Mouse (Mus musculus) hindbrain, embryonic 11.5 days (tissue): Measurements from ENCODE around the gene Pdcd6ip. TPM values are rescaled to one million over a fixed set of nuclear protein-coding genes. Genes with fewer than 3 reads are reported as not detected.

Experiments used
- ATAC-seq: fragments of 200-750 bp; cut with Nextera tagmentation; 2 replicates; pipeline ENCODE4 v1.8.0; 2017; ENCODE audit warnings: mild to moderate bottlenecking, moderate TSS enrichment, moderate library complexity; ENCODE audit not compliant: low FRiP score
- DNase-seq: peaks from one replicate; pipeline ENCODE4 v3.0.0-alpha.2; 2015; ENCODE audit warnings: low spot score
- H3K27ac ChIP-seq: fragments of 300-500 bp; sonication (generic); 2 replicates; pipeline ENCODE4 v1.5.1; 2014; ENCODE audit warnings: mild to moderate bottlenecking, low read depth, low read length
- H3K27me3 ChIP-seq: fragments of 300-500 bp; sonication (generic); 2 replicates; pipeline ENCODE4 v1.6.1; 2014; ENCODE audit warnings: mild to moderate bottlenecking, low read length, moderate library complexity, mixed read lengths; ENCODE audit not compliant: control insufficient read depth, insufficient read depth
- H3K36me3 ChIP-seq: fragments of 300-500 bp; sonication (generic); 2 replicates; pipeline ENCODE4 v1.6.1; 2014; ENCODE audit warnings: mild to moderate bottlenecking, low read length, moderate library complexity, mixed read lengths; ENCODE audit not compliant: control insufficient read depth, insufficient read depth
- H3K4me1 ChIP-seq: fragments of 300-500 bp; sonication (generic); replicated peaks from 2 replicates; pipeline ENCODE4 v1.6.1; 2014; ENCODE audit warnings: low read length, mixed read lengths; ENCODE audit not compliant: control insufficient read depth, insufficient read depth
- H3K4me2 ChIP-seq: fragments of 300-500 bp; sonication (generic); replicated peaks from 2 replicates; pipeline ENCODE4 v1.6.1; 2014; ENCODE audit warnings: mild to moderate bottlenecking, low read depth, low read length
- H3K4me3 ChIP-seq: fragments of 300-500 bp; sonication (generic); 2 replicates; pipeline ENCODE4 v1.5.1; 2014; ENCODE audit warnings: low read depth, low read length
- H3K9ac ChIP-seq: fragments of 300-500 bp; sonication (generic); 2 replicates; pipeline ENCODE4 v1.6.1; 2014; ENCODE audit warnings: low read depth, low read length
- H3K9me3 ChIP-seq: fragments of 300-500 bp; sonication (generic); 2 replicates; pipeline ENCODE4 v1.6.1; 2016; ENCODE audit warnings: low read length; ENCODE audit not compliant: control insufficient read depth
- WGBS: fragments of 180-500 bp; shearing (Covaris S2); extraction: QIAGEN DNeasy Blood & Tissue Kit; methylation state at CpG from one replicate; pipeline ENCODE4 v1.1.7; 2014; 5-methylcytosine and 5-hydroxymethylcytosine counted together
- polyA plus RNA-seq: library from polyadenylated mRNA; unstranded; fragments of >200 nt; fragmentation: Nextera tagmentation; extraction: Ambion mirVana; gene quantifications from 2 replicates; pipeline ENCODE4 v1.2.1, GENCODE M21; 2014

Gene Pdcd6ip
- polyA plus RNA-seq, 1 experiment from 2014 or later: 48.7 TPM

DNA sequence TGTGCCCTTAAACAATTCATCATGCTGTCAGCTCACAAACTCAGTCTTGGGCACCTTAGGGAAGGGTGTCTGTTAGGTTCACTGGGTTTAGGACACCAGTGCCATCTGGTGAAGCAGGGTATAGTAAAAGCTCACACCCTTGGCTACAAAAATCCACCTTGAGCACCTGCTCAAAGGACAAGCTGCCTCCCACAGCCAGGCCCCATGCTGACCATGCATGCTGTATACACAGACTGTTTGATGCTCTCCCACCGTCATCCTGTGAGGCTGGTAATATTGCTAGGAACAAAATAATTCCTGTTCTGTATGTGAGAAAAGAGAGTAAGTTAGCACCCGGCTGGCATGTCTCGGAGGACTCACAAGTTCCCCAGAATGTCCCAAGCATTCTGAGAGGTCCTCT is 64.0 kb downstream of the Pdcd6ip start:
- H3K9ac ChIP-seq: no peak overlapping the region
- H3K4me1 ChIP-seq: no peaks in the 10 kb centered on the region
- no peaks in the 10 kb centered on the region for H3K36me3 ChIP-seq
- no peak for DNase-seq
- H3K27me3 ChIP-seq: no peaks in the 10 kb centered on the region
- 0 out of 2 replicates have a peak, but pooled peaks have one; percentile 39 for ATAC-seq
- no peaks in the 10 kb centered on the region for H3K9me3 ChIP-seq
- no peak overlapping the region for H3K4me3 ChIP-seq
- no peak overlapping the region for H3K4me2 ChIP-seq
- no peak overlapping the region for H3K27ac ChIP-seq
- 84% methylated on average over 3 of the region's 3 CpGs for WGBS

GRCm38 (mm10) chr9:113643669-113644068 is 64.4 kb downstream of the Pdcd6ip start:
- Histone ChIP-seq H3K27me3 (no peaks in the 10 kb centered on the region), H3K4me1 (no peaks in the 10 kb centered on the region), H3K9me3 (no peaks in the 10 kb centered on the region), H3K36me3 (no peaks in the 10 kb centered on the region), H3K4me3 (no peak overlapping the region), H3K4me2 (no peak overlapping the region), H3K9ac (no peak overlapping the region), H3K27ac (no peak overlapping the region)
- DNase-seq (no peak), ATAC-seq (no peak)
- 77% methylated on average over 15 of the region's 15 CpGs for WGBS

- Histone ChIP-seq H3K36me3 (no peaks in the 10 kb centered on the region), H3K4me1 (no peaks in the 10 kb centered on the region), H3K27me3 (no peaks in the 10 kb centered on the region), H3K27ac (no peak overlapping the region), H3K4me2 (no peak overlapping the region), H3K4me3 (no peak overlapping the region), H3K9me3 (no peaks in the 10 kb centered on the region), H3K9ac (no peak overlapping the region)
- ATAC-seq (no peak), DNase-seq (no peak)
- 51% methylated on average over 7 of the region's 7 CpGs for WGBS
Measured at GRCm38 (mm10) chr9:113634986-113635385, 73.1 kb downstream of the Pdcd6ip start.

DNA sequence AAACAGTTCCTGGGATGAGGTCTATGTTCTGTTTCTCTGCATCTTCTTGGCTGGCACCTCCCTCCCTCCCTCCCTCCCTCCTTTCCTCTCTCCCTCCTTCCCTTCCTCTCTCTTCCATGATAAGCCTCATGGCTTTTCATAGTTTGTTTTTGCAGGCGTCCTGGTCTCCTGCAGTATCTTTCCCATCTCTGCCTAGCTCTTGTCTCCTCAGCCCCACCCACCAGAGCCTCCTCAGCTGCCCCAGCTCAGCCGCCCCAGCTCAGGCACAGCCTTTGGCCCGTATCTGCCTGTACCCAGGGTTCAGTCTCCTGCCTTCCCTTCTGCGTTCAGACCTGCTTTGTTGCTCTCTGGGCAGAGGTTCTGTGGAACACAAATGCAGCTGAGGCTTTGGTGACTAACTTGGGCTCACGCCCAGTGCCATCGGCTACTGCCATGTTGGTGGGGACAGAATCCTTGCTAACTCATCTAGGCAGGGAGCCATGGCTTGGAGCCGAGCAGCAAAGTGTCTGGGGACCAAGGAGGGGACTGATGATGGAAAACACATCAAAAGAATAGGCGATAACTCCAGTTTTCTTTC is 74.8 kb downstream of the Pdcd6ip start:
- Histone ChIP-seq H3K27ac (no peak overlapping the region), H3K36me3 (no peaks in the 10 kb centered on the region), H3K4me1 (no peaks in the 10 kb centered on the region), H3K4me3 (no peak overlapping the region), H3K9ac (no peak overlapping the region), H3K9me3 (no peaks in the 10 kb centered on the region), H3K4me2 (no peak overlapping the region), H3K27me3 (no peaks in the 10 kb centered on the region)
- WGBS: 76% methylated on average over 8 of the region's 8 CpGs
- ATAC-seq (no peak), DNase-seq (no peak)

DNA sequence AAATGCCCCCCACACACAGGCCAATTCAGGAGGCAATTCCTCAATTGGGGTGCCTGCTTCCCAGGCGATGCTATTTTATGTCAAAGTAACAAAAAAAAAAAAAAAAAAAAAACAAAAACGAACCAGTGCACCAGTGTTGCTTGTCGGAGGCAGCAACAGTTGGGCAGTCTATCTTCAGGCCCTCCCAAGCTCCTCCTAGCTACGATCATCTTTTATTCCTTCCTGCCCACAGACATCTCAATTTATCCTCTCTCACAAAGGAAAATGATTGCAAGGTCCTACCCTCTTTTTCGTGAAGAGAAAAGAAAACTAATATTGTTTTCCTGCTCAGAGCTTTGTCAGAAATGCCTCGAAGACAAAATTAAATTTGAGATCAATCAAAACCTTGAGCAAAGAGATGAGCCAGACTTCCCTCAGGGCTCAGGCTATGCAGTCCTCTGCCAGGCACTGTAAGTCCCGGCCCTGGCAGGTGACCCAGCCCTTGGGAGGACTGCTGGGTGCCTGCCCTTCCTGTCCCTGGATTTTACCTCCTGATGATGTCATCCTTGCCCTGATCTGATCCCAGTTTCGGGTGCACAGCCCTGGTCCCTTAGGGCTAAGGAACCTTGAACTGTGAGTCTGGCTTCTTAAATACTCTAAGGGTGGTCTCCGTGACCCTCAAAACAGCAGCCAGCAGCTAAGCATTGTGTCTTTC is 75.6 kb downstream of the Pdcd6ip start:
- DNase-seq (no peak), ATAC-seq (no peak)
- no peak overlapping the region for H3K9ac ChIP-seq
- H3K36me3 ChIP-seq: no peaks in the 10 kb centered on the region
- no peaks in the 10 kb centered on the region for H3K9me3 ChIP-seq
- no peak overlapping the region for H3K4me3 ChIP-seq
- H3K27ac ChIP-seq: no peak overlapping the region
- 78% methylated on average over 9 of the region's 9 CpGs for WGBS
- no peaks in the 10 kb centered on the region for H3K4me1 ChIP-seq
- no peak overlapping the region for H3K4me2 ChIP-seq
- no peaks in the 10 kb centered on the region for H3K27me3 ChIP-seq

DNA sequence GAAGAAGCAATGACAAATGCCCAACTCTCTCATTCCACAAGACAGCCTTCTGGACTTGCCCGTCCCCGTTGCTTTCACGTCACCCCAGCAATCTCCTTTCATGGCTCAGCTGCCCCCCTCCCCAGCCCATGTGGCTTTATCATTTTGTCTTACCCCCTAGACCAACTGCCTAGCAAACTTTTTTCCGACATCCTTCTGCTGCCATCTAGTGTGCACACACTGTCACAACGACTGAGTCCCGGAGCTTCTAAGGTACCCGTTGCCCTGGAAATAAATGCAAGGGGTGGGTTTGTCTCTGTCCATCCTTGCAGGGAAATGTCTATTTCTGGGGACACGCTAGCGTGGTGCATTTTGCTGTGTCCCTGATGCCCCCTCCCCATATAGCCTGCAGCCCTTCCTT is 78.4 kb downstream of the Pdcd6ip start:
- no peaks in the 10 kb centered on the region for H3K27me3 ChIP-seq
- ATAC-seq (peak; percentile 56; the same call in 1 of the 2 replicates), DNase-seq (peak; percentile 79)
- H3K27ac ChIP-seq: no peak overlapping the region
- no peak overlapping the region for H3K4me3 ChIP-seq
- H3K4me1 ChIP-seq: no peaks in the 10 kb centered on the region
- 10% methylated on average over 9 of the region's 9 CpGs for WGBS
- H3K9me3 ChIP-seq: no peaks in the 10 kb centered on the region
- H3K4me2 ChIP-seq: no peak overlapping the region
- no peaks in the 10 kb centered on the region for H3K36me3 ChIP-seq
- no peak overlapping the region for H3K9ac ChIP-seq

GRCm38 (mm10) chr9:113629191-113629590 is 78.9 kb downstream of the Pdcd6ip start:
- H3K9ac ChIP-seq: no peak overlapping the region
- no peak overlapping the region for H3K4me2 ChIP-seq
- H3K27ac ChIP-seq: no peak overlapping the region
- 84% methylated on average over 11 of the region's 11 CpGs for WGBS
- no peaks in the 10 kb centered on the region for H3K4me1 ChIP-seq
- ATAC-seq: peak; percentile 45; the same call in 1 of the 2 replicates
- no peaks in the 10 kb centered on the region for H3K36me3 ChIP-seq
- no peaks in the 10 kb centered on the region for H3K27me3 ChIP-seq
- DNase-seq: no peak
- H3K4me3 ChIP-seq: no peak overlapping the region
- H3K9me3 ChIP-seq: no peaks in the 10 kb centered on the region

DNA sequence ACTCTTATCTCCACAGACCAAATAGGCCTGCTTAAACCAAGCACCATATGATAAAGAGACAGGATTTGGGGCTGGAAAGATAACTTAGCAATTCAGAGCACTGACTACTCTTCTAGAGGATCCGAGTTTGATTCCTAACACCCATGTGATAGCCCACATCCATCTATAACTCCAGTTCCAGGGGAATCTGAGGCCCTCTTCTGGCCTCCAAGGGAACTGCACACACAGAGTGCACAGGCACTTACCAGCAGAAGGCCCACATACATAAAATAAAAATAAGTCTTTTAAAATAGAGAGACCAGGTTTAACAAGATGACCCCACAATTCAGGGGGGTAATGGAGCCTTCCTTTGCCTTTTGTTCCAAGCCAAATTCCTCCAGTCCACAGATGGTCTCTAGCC is 79.3 kb downstream of the Pdcd6ip start:
- no peaks in the 10 kb centered on the region for H3K9me3 ChIP-seq
- no peak overlapping the region for H3K4me2 ChIP-seq
- no peaks in the 10 kb centered on the region for H3K36me3 ChIP-seq
- H3K4me3 ChIP-seq: no peak overlapping the region
- no peaks in the 10 kb centered on the region for H3K27me3 ChIP-seq
- DNase-seq: no peak
- H3K27ac ChIP-seq: no peak overlapping the region
- ATAC-seq: no peak
- WGBS: 95% methylated on average over 1 of the region's 1 CpGs
- no peaks in the 10 kb centered on the region for H3K4me1 ChIP-seq
- H3K9ac ChIP-seq: no peak overlapping the region

DNA sequence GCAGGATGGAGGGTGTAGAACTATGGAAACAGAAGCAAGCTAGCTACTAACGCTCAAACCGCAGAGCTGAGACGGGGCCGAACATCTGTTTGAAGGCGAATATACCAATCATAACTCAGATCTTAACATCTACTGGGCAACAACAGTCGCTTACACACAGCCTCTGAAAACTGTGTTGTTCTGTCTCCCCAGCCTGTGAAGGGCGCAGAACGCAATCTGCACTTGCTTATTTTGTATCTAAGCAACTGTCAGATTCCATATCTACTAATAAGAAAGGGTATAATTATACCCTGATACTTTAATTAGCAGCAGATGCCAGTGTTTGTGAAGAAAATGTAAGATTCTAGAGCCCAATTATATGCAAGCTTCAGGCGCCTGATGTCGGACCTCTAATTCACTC is 81.3 kb downstream of the Pdcd6ip start:
- no peak overlapping the region for H3K4me2 ChIP-seq
- ATAC-seq: no peak
- H3K4me3 ChIP-seq: no peak overlapping the region
- H3K4me1 ChIP-seq: no peaks in the 10 kb centered on the region
- no peaks in the 10 kb centered on the region for H3K9me3 ChIP-seq
- no peak overlapping the region for H3K9ac ChIP-seq
- DNase-seq: no peak
- no peaks in the 10 kb centered on the region for H3K27me3 ChIP-seq
- H3K27ac ChIP-seq: no peak overlapping the region
- H3K36me3 ChIP-seq: no peaks in the 10 kb centered on the region
- 93% methylated on average over 10 of the region's 10 CpGs for WGBS
